Mouse (Mus musculus): ENCODE measurements around the gene Rps27l.
"Not testable (repeated sequence)": the region's sequence is repeated elsewhere in the genome, so short reads cannot be mapped to it uniquely, and the experiment has no call there.

Rps27l gene

DNA sequence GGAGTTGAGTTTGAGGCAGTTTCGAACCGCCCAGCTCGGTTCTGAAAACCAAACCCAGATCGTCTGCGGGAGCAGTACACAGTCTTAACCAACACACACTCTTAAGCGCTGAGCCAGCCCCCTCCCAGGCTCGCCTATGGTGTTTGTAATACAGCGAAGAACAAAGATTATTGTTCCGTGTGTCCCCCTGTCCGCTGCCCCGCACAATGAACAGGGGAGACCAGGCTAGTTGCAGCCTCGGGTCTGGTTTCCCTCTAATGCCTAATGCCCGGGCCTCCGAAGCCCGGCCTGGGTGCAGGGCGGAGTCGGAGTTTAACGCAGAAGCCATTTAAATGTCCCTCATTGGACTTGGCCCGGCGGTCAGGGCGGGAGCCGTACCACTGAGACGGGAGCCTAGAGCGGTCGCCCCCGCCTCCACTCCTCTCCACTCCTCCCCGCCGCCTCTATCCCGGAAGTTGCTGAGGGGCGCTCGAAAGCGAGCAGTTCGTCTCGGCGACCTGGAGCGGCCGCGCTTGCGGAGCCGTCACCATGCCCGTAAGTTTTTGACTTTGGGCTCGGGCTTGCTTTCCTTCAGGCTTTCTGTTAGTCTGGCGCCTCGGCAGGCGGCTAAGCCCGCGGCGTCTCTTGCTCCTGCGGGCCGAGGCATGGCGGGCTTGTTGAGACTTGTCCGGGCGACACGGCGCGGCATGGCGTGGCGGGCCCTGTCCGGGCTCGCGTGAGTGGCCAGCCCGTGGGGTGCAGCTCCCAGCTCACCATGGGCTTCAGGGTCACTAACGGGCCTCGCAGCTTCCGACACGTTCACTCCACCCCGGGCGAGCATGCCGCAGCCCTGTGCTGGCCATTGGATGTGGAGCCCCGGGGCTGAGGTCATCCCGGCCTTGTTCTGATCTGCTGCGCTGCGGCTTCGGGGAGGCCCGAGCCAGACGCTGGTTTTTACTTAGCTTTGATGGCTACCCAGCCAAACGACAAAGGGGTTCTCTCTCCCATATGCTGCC, at the start of gene Rps27l:
Gene Rps27l, plus strand, starts transcription at position 440 of the 995 bp plus-strand sequence.
- peak; percentile 87 to 92 for DNase-seq (ENCODE audit: low spot score in 2 of 2)

DNA sequence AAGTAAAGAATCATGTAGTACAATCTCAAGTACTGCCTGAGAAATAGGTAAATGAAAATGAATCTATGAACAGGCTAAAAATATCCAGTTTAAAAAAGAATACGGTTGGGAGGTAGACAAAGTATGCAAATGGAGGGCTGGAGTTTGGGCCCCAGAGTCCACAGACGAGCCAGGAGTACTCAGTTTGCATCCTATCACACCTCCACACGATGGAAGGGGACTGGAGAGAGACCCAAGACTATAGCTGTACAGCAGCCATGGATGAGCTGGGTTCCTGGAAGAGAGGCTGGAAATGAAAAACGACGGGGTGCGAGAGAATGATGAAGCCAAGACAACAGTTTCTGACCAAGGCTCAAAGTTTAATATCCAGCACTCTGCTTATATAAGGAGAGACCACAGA, 48.9 kb upstream of the Rps27l start:
- no peak for DNase-seq (ENCODE audit: low spot score in 2 of 2)

DNA sequence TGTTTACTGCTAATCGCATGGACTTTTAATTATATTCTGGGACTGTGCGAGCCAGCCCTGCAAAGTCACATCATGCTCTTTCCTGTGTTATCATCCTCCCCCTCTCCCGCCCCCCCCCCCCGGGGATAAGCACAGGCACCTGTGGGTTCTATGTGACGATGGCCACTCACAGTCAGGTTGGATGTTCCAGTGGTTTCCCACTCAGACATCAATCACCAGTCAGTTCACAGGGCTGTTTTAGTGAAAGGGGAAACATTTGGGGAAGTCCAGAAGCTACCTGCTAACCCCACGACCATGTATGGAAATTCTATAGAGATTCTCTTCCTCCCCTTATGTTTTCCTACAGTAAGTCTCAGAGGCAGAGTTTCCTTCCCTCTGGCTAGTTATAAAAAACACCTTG, 48.0 kb upstream of the Rps27l start:
- no peak for DNase-seq (ENCODE audit: low spot score in 2 of 2)

DNA sequence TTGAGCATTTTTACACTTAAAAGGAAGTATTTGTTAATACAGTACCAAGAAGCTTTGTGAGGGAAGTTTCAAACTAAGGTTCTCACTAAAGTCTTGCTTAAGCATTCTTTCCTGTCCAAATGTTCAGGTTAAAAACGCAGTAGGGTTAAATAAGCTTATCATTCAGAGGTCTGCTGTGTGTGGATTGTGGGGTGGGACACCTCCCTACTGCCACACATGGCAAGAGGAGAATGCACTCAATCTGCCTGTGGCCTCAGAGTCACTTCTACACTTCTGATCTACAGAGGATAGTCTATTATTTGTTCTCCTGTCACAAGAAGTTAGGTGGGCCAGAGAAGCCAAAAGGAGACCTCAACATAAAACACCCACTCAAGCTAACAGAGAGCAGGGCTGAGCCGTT, 46.8 kb upstream of the Rps27l start:
- DNase-seq (ENCODE audit: low spot score in 2 of 2): no peak

DNA sequence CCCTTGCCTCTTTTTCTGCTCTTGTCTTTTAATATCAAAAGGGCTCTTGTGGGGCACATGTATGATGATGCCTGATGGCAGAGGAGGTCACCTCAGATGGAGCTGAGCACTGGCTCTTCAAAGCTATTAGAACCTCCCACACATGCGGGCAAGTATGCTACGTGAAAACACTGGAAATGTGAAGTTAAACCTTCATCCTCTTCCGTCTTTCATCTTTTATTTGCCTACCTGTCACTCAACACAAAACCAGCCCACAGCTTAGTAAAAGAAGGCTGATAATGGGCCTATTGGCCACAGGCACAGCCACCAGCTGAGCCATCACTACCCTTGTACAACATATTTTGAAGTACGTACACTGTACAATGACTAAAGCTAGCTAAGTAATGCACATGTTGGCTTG, 46.4 kb upstream of the Rps27l start:
- no peak for DNase-seq (ENCODE audit: low spot score in 2 of 2)

DNA sequence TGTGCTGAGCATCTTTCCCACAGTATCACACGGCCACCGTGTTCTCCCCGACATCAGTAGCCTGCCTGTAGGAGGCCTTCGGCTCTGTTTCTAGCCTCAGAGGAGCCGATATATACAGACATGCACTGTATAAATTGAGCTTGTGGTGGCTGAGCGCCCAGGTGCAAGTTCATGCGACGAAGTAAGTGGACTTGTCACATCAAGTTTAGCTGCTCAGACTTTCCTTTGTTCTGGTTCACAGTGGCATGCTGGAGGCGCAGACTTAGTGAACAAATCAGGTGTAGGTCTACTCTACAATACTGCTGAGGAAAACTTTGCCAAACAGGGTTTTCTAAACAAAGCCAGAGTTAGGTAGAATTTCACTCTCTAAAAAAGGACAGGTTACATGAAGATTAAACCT, 39.9 kb upstream of the Rps27l start:
- DNase-seq (ENCODE audit: low spot score in 2 of 2): no peak

DNA sequence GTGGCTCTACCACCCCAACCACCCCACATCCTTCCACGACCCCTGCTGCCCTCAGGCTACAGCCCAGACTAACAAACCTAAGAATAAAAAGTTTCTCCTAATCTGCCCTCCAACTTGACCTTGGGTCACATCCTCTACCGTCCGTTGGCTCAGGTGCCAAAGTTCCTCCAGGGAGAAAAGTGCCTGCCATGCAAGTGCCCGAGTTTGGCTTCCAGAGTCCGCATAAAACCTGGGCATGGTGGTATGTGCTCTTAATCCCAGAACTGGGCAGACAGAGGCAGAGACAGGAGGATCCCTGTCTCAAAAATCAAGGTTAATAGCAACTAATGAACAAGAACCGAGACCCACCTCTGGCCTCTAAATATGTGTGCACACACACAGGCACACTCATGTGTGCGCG, 38.8 kb upstream of the Rps27l start:
- no peak for DNase-seq (ENCODE audit: low spot score in 2 of 2)

DNA sequence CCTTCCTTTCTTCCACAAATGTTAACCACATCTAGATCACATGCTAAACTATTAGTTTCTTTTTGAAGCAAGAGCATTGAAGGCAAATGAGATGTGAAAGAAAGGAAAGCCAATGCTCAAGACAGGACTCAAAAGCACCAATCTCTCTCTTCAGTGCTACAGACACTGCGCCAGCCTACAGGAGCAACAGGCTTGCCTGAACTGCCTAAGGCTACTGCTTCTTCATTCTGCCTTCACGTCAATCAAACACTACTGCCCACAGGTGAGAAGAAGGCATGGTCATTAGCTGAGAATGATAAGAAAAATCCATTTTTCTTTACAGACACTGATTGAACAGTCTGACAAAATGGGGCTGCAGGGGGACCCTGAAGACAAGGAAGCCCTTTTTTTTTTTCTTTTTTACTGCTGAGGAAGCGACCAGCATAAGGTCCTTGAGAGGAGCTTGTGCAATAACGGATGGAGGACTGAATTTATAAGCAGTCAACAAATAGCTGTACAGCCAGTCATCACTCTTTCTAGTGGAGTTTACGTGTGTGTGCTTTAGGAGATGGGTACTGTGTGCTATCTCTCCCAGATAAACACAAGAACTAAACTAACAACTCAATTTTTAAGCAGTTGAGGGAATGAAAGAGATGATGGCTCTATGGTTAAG, 38.0 kb upstream of the Rps27l start:
- DNase-seq (ENCODE audit: low spot score in 2 of 2): no peak

DNA sequence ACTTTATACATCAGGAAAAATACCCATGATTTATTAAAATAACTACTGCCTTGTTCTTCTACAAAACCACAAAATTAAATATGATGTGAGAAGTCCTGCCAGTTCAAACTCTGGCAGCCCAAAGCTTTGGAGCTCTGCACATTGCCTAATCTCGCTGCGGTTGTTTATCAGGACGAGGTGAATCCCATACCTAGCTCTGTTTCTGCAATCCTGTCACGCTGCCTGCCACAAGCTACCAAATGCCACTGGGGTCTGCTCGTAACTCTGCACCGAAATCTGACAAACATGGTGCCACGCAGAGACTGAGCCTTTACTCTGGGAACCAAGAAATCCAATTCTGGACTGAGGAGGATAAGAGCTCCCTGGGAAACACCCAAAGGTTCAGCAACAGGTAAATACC, 36.0 kb upstream of the Rps27l start:
- no peak for DNase-seq (ENCODE audit: low spot score in 2 of 2)

DNA sequence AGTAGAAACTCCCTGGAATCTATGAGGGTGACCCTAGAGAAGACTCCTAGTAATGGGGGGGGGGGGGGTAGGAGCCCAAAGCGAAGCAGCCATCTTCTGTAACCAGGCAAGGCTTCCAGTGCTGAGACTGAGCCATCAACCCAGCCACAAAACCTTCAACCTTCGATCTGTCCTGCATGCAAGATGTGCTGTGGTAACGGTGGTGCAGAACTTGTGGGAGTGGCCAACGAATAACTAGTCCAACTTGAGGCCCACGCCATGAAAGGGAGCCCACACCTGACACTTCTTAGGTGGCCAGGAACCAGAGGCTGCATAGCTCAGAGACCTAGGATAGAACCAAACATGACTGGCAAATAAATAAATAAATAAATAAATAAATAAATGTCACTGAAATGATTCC, 35.2 kb upstream of the Rps27l start:
- no peak for DNase-seq (ENCODE audit: low spot score in 2 of 2)

DNA sequence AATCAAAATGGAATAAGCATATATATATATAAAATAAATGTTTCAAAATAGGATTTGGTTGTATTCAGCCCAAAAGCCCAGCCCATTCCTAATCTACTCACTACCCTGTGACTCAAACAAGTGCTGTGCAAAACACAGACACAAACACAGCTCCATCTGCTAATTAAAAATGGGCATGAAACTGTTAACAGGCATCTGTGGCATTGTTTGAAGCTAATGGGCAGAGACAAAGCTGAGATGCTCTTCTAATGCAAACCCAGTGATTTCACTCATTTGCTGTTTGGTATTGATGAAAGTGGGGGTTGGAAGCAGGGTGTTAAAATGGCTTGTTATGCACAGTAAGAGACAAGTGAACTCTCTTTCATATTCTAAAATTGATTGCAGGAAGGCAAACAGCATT, 33.6 kb upstream of the Rps27l start:
- DNase-seq (ENCODE audit: low spot score in 2 of 2): no peak

DNA sequence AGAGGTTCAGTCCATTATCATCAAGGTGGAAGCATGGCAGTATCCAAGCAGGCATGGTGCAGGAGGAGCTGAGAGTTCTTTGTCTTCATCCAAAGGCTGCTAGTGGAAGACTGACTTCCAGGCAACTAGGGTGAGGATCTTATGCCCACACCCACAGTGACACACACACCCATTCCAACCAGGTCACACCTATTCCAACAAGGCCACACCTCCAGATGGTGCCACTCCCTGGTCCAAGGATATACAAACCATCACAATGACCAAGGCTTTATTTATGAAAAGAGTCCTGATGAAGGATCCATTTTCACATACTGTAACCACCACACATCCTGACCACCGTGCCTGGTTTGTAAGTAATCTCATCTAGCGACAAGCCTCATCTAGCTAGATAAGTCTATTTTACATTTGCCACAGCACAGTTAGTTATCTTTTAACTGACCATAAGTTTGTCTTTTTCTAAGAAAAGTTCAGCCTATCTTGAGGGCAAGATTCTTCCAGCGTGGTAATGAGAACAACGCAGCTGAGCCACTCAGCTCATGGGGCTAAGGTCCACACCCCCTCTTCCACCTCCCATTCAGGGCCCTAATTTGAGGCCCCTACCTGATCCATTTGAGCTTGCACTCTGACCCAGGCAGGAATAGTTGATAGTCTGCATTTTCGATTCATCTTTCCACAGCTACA, 32.5 kb upstream of the Rps27l start:
- DNase-seq (ENCODE audit: low spot score in 2 of 2): not testable (repeated sequence)

DNA sequence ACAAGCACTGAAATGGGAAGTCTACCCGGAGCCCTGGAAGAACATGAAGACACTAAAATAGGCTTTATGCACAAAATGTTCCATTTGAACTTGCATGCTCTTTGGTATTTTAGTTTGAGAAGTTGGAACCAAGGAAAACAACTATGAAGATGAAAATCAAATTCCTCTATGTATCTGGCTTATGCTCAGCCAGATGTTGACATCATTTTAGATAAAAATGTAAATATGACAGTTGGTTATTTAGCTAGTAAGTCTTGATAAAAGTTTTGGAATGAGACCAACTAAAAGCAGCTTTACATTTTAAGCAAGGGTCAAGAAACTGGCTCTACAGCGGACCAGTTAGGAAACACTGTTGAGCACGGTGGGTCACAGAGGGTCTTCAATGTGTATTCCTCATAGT, 31.3 kb upstream of the Rps27l start:
- no peak for DNase-seq (ENCODE audit: low spot score in 2 of 2)

DNA sequence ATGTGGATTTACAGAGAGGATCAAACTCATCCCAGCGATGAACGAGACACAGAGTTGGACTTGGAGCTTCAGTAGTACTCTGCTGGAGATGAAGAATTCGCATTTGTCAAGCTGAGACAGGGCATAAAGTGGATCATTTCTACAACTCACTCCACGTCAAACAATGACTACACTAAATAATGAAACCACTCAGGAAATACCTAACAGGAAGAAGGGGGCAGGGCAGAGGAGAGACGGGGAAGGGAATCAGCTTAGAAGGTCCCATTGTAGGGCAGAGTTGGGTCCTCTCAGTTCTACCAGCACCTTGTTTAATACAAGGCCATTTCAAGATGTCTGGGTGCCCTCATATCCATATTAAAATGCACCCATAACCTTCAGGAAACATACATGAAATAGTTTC, 30.5 kb upstream of the Rps27l start:
- no peak for DNase-seq (ENCODE audit: low spot score in 2 of 2)

DNA sequence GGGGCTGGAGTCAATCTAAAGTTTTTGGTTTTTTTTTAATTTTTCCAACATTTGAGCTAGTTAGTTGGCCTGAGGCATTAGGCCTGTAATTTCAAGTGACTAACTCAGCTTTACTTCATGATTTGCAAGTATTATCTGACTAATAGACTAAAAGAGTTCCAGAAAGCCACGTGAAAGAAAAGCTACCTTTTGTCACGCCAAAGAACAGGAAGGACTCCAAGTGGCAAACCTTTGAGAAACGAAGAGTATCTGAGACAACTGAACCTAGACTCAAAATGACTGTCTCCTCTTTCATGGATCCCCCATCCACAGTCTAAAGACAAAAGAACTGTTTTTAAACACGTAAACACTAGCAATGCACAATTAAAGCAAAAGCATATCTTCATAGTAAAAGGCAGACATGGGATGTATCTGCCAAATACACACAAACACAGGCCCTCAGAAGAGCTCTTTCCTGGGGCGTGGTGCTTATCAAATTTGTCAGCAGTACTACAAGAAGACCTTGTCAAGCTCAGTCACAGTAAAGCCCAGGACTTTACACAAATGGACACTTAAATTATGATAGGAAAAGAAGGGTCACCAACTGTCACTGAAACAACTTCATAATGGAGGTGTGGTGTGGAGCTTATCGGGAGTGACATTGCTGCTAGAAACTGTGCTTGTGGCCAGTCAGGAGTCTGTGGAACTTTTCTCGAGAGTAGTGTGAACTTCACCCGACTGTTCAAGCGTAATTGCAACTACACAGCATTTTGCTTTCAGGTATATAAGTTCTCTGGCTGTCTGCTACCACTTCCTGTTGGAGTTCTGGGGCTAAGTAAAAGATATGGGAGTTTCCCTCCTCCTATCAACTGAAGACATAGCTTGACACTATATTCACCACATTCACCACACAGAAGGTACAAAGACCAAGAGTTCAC, 29.8 kb upstream of the Rps27l start:
- DNase-seq (ENCODE audit: low spot score in 2 of 2): no peak

DNA sequence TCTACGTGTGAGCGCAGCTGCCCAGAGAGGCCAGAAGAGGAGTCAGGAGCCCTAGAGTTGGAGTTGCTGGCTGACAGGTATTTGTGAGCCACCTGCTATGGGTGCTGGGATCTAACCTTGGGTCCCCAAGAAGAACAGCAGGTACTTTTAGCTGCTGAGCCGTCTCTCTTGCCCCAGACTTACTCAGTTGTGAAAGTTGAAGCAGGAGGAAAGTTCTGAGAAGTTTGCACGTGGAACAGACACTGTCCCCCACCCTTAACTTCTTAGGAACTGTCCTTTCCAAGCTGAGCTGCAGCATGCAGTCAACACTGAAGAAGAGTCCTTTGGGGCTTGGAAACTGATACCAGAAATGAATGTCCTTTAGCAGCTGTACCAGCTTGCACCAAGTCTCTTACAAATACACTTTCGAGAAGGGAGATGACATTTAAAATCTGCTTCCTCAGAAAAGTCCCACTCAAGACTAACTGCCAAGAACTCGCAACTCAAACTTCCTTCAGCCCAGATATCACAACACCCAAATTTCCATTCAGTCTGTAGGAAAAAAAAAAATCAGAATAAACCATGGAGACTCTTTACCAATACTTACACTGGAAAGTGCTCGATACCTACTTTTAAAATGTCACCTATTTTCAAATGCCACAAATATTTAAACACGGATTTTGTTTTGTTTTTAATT, 28.5 kb upstream of the Rps27l start:
- DNase-seq (ENCODE audit: low spot score in 2 of 2): no peak

DNA sequence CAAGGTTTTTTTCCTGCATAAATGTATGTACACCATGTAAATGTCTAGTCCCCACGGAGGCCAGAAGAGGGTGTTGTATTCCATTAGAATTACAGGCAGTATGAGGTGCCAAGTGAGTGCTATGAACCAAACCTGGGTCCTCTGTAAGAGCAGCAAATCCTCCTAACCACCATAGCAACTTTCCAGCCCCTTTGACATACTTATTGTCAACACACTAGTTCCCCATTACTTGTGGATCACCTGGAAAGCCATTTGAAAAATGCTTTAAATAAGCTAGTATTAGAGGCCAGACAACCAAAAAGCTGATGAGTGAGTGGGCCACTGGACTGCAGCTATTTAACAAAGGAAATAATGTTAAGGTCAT, 28.0 kb upstream of the Rps27l start:
- no peak for DNase-seq (ENCODE audit: low spot score in 2 of 2)

DNA sequence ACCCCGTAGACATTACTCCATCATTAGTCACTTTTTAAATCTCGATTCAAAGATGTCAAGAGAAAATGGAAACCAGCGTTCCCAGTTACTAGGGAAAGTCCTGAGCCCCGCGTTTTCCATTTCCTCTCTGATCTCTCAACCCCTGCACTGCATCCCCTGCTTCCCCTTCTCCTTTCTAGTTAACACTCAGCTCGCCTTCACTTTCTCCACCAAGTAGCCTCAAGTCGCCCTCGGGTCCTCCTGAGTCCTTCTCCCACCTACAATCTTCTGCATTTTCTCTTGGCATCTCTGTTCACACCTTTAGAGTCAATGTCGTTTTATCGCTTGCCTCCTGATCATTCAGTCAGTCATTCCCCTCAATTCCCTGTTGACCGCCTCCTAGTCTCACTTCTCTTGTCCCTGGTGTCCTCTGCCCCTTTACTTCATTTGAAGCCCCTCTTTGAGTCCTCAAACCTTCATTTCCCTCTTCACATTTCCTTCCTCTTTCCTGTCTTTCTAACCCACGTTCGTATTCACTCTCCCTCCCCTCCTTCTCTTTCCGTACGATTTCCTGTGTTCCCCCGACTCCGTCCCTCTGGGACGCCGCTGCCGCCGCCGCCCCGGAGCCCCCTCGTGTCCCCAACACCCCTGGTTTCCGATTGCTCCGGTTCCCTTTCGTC, 27.1 kb upstream of the Rps27l start:
- peak; percentile 14 to 17 for DNase-seq (ENCODE audit: low spot score in 2 of 2)

DNA sequence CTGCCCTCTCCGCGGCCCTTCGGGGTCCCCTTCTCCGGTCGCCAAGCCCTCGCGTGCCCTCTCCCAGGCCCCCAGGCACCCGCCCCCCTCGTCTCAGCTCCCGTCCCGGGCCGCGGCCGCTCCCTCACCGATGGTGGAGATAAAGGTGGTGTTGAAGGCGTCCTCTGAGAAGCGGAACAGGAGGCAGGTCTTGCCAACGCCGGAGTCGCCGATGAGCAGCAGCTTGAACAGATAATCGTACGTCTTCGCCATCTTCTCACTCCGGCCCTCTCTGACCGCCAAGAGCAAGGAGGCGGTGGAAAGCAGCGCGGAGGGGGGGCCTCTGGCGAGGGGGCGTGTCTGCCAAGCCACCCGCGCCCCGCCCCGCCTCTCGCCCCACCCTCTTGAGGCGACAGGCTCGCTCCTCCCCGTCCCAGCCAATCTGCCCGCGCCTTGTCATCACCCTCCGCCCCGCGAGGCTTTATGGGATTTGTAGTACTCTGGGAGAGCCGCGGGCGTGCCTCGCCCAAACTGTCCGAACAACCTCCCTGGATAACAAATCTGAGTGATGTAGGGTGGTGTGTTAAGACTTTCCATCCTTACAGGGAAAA, 26.4 kb upstream of the Rps27l start, which contains the start of gene Rab8b:
Gene Rab8b, minus strand, starts transcription at position 306 of the 590 bp plus-strand sequence.
- peak; percentile 93 to 95 for DNase-seq (ENCODE audit: low spot score in 2 of 2)

DNA sequence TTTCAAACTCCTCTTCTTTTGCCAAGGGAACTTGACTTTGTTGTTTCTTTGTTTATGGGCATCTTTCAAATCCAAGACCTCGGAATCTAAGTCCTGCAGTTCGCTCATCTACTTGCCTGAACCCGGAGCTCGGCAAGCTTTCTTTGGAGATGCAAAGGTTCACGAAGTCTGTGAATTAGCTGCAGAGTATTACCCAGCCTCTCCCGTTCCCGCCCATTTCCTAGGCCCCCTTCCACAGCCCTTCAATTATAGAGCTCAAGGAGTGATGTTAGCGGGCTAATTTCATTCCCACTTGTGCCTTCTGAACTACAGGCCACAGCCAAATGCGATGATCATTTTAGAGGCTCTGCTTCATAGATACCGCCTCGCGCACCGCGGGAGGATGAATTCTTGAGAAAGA, 25.9 kb upstream of the Rps27l start:
- DNase-seq (ENCODE audit: low spot score in 2 of 2): no peak

Measured in frontal cortex, postnatal 36 days (tissue).